Mouse (Mus musculus) C2C12 (cell line): Measurements from ENCODE around the gene Ing1. TPM values are rescaled to one million over a fixed set of nuclear protein-coding genes. Genes with fewer than 3 reads are reported as not detected.

ENCODE experiments used
- H3K27me3 ChIP-seq: one replicate; pipeline ENCODE4 v1.6.1; 2011; ENCODE audit not compliant: control insufficient read depth, insufficient read depth, insufficient read length
- H3K36me3 ChIP-seq: one replicate; pipeline ENCODE4 v1.6.1; 2011; ENCODE audit not compliant: control insufficient read depth, insufficient read depth
- H3K4me3 ChIP-seq: one replicate; pipeline ENCODE4 v1.5.1; 2011; ENCODE audit warnings: mild to moderate bottlenecking, control low read depth; ENCODE audit not compliant: poor library complexity, insufficient read depth, severe bottlenecking
- H3K79me2 ChIP-seq: one replicate; pipeline ENCODE4 v1.6.1; 2011; ENCODE audit not compliant: control insufficient read depth, insufficient read depth
- H3K79me3 ChIP-seq: one replicate; pipeline ENCODE4 v1.6.1; 2011; ENCODE audit warnings: low read depth, control low read depth
- H3ac ChIP-seq: one replicate; pipeline ENCODE3; 2011; ENCODE audit warnings: low read depth; ENCODE audit not compliant: control insufficient read depth, insufficient read length
- CEBPB ChIP-seq: IDR thresholded peaks from one replicate; pipeline ENCODE4 v1.6.1; 2011; ENCODE audit warnings: low read depth, mild to moderate bottlenecking, control low read depth, moderate library complexity
- CTCF ChIP-seq: IDR thresholded peaks from one replicate; pipeline ENCODE4 v1.5.1; 2011; ENCODE audit not compliant: control insufficient read depth, insufficient read depth, insufficient read length
- FOSL1 ChIP-seq: IDR thresholded peaks from one replicate; pipeline ENCODE4 v1.8.0; 2011; ENCODE audit warnings: mild to moderate bottlenecking, low read length; ENCODE audit not compliant: poor library complexity, insufficient read depth, severe bottlenecking
- MAX ChIP-seq: IDR thresholded peaks from one replicate; pipeline ENCODE4 v1.6.1; 2011; ENCODE audit warnings: mild to moderate bottlenecking, control low read depth
- MYOD1 ChIP-seq: IDR thresholded peaks from one replicate; pipeline ENCODE4 v1.6.1; 2011; ENCODE audit warnings: low read depth; ENCODE audit not compliant: control insufficient read depth, insufficient read length
- MYOG ChIP-seq: IDR thresholded peaks from one replicate; pipeline ENCODE4 v1.6.1; 2011; ENCODE audit not compliant: control insufficient read depth, insufficient read length; ENCODE audit errors: extremely low read depth
- USF1 ChIP-seq: IDR thresholded peaks from one replicate; pipeline ENCODE4 v1.6.1; 2011; ENCODE audit warnings: low read depth, mild to moderate bottlenecking, control low read depth, moderate library complexity
- polyA plus RNA-seq: library from polyadenylated mRNA; unstranded; fragments of >200 nt; fragmentation: generic; extraction: Trizol; gene quantifications from one replicate; pipeline ENCODE4 v1.2.1, GENCODE M21; 2012; ENCODE audit warnings: missing spikeins

Gene Ing1
- polyA plus RNA-seq, 1 experiment: 22.3 TPM

DNA sequence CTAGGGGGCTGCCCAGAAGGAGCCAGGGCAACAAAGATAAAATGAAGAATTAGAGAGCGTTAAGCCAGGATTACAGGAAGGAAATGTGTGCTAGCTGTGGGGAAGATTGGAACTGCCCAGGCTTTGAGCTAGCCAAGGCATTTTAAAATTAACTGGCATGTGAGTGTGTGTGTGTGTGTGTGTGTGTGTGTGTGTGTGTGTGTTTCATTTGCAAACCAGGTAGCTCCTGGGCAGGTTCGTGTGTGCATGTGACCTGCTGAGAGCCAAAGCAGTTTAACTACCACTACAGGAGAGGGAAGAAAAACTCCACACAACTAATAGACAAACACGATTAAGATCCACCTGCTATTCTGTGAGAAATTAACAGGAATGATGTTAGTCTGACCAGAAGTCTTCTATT lies 32.0 kb upstream of the Ing1 start:
- TF ChIP-seq MYOG (no peak), FOSL1 (no peak), MAX (no peak), USF1 (no peak), CTCF (no peak), MYOD1 (no peak), CEBPB (no peak)
- no peak overlapping the region for H3ac ChIP-seq
- no peaks in the 10 kb centered on the region for H3K79me2 ChIP-seq
- no peaks in the 10 kb centered on the region for H3K79me3 ChIP-seq
- peaks cover 18% of the 10 kb centered on the region for H3K36me3 ChIP-seq
- H3K27me3 ChIP-seq: no peaks in the 10 kb centered on the region
- H3K4me3 ChIP-seq: no peak overlapping the region

DNA sequence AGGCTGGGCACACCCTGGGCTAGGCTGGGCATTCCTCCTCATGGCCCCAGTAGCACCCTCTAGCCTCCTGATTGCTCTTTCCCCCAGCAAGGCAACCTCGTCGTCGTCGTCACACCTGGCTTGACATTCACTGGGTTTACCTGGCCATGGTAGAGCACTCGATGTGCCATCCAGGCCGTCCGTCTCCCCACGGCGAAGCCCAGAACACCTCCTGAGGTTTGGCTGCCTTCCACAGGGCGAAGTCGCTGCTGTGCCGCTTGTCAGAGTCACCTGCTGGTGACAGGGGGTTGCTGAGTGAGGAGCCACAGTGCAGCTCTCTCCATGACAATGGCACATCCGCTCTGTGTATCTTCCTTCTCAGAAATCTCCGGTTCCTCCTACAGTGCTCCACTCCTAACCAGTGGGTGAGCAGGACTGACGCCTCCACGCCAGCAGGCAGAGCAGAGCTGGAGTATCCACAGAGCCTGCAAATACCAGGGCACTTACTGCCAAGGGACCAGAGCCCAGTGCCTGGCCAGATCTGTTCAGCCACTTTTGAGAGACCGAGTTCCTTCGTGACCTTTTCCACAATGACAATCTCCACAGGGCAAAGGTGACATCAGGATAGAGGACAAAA lies 25.1 kb upstream of the Ing1 start:
- TF ChIP-seq USF1 (no peak), MYOG (no peak), FOSL1 (no peak), MAX (no peak), MYOD1 (no peak)
- H3K79me2 ChIP-seq: no peaks in the 10 kb centered on the region
- H3K27me3 ChIP-seq: no peaks in the 10 kb centered on the region
- H3K36me3 ChIP-seq: peaks cover 23% of the 10 kb centered on the region
- no peak overlapping the region for H3K4me3 ChIP-seq
- no peaks in the 10 kb centered on the region for H3K79me3 ChIP-seq
- no peak overlapping the region for H3ac ChIP-seq

DNA sequence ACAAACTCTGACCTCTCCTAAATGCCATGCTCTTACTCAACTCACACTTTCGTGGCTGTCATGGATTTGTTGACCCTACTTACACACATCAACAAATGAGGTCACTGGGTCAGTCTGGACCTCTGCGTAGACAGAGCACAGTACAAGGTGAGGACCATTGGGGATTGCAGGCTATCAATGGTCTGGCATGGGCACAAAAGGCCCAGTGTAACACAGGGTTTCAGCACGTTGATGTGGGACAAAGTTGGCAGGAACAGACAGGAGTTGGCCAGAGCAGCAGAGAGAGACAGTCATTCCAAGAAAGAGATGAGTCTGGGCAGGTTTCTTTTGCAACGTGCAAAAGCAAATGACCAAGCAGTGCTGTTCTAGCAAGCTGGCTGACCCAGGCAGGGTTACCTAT lies 24.5 kb upstream of the Ing1 start:
- Histone ChIP-seq H3K27me3 (no peaks in the 10 kb centered on the region), H3K36me3 (peaks cover 20% of the 10 kb centered on the region), H3K79me3 (no peaks in the 10 kb centered on the region), H3K79me2 (no peaks in the 10 kb centered on the region), H3K4me3 (no peak overlapping the region), H3ac (no peak overlapping the region)
- no peak for TF ChIP-seq USF1
- no peak for TF ChIP-seq FOSL1
- no peak for TF ChIP-seq MYOG
- TF ChIP-seq CEBPB: no peak
- TF ChIP-seq MYOD1: no peak
- TF ChIP-seq MAX: no peak
- no peak for TF ChIP-seq CTCF

DNA sequence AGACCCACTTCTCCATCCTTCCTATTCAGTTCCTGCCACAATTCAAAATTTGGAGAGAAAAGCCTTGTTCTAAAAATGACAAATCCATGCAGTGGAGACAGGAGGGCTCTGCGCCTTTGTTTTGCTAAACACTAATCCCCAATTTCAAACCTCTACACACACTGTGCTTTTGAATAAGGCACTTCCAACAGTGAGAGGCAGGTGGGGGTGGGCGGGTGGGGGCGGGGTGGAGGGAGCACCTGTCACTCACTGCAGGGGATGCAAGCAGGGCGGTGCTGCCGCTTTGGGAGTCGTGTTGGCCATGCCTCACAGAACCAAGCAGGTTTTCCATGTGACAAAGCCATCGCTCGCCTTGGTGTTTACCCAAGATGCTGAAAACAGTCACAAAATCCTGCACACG lies 20.9 kb upstream of the Ing1 start:
- Histone ChIP-seq H3K79me2 (no peaks in the 10 kb centered on the region), H3ac (no peak overlapping the region), H3K36me3 (peaks cover 19% of the 10 kb centered on the region), H3K27me3 (no peaks in the 10 kb centered on the region), H3K4me3 (no peak overlapping the region), H3K79me3 (no peaks in the 10 kb centered on the region)
- TF ChIP-seq MYOD1 (no peak), CEBPB (no peak), MYOG (no peak)

DNA sequence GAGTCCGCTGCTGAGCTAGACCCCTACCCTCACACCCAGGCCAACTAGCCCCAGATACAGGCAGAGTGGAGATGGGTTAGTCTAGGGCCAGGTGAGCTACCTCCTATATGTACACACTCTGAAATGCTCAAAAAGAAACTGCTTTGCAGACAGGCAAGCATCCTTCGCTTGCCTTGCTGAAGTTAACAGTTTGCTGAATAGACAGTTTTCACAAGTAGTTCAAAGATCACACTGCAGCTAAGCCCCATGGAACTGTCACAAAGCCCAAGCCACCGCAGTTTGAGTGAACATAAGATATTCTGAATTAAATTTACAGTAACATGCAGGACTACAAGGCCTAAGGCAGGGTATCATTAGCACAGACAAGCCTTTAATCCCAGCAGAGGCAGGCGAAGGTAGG lies 16.3 kb upstream of the Ing1 start:
- TF ChIP-seq FOSL1: no peak
- TF ChIP-seq MYOD1: no peak
- no peak for TF ChIP-seq CTCF
- TF ChIP-seq CEBPB: no peak
- TF ChIP-seq USF1: no peak
- TF ChIP-seq MYOG: no peak
- TF ChIP-seq MAX: no peak

DNA sequence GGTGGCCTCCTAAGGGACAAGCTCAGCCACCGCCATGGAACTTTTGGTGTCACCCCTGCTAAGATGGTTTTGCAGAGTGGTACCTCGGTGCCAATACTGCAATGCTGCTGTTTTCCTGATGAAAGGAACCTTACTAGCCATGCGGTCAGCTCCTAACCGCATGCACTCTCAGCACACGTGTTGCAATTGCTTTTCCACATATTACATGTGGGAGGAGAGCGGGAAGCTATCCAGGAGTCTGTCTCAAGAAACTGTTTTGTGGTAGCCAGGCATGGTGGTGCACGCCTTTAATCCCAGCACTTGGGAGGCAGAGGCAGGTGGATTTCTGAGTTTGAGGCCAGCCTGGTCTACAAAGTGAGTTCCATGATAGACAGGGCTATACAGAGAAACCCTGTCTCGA lies 15.2 kb upstream of the Ing1 start:
- H3K27me3 ChIP-seq: no peaks in the 10 kb centered on the region
- H3K79me3 ChIP-seq: no peaks in the 10 kb centered on the region
- H3ac ChIP-seq: no peak overlapping the region
- H3K79me2 ChIP-seq: no peaks in the 10 kb centered on the region
- no peak for TF ChIP-seq MYOD1
- no peak for TF ChIP-seq FOSL1
- no peak for TF ChIP-seq MYOG
- no peak overlapping the region for H3K4me3 ChIP-seq
- peaks cover 9% of the 10 kb centered on the region for H3K36me3 ChIP-seq

More for the DNA sequence above, 16.3 kb upstream of the Ing1 start:
- Histone ChIP-seq H3ac (no peak overlapping the region), H3K79me3 (no peaks in the 10 kb centered on the region), H3K79me2 (no peaks in the 10 kb centered on the region), H3K27me3 (no peaks in the 10 kb centered on the region), H3K36me3 (peaks cover 5% of the 10 kb centered on the region), H3K4me3 (no peak overlapping the region)
